Mouse (Mus musculus) fat pad, adult 2 months (tissue): Measurements from ENCODE around the gene Olfr429.
"Not testable (repeated sequence)": the region's sequence is repeated elsewhere in the genome, so short reads cannot be mapped to it uniquely, and the experiment has no call there.

Experiments
- DNase-seq: peaks from one replicate; pipeline ENCODE4 v3.0.0-alpha.2; 2011; ENCODE audit warnings: low read depth, low spot score; ENCODE audit errors: extremely low read depth

Olfr429 gene

DNA sequence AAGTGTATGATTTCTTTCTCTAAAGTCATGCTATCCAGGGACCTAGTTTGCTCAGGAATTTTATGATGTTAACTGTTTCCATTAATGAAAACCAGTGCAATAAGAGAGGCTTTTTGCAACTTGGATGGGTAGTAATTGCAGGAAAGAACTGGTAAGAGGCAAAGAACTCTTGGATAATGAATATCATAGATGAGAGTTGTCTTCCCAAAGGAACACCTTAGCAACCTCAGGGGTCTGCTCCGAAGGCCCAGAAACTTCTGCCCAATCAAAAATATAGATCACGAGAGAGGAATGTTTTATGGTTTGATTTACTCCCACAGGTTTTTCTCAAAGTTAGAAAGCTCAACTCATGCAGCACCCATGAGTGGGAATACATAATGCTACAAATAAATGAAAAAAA, at the start of gene Olfr429:
TSS of gene Olfr429 (plus strand) at position 301 of the 400 bp plus-strand sequence.
- no peak for DNase-seq

DNA sequence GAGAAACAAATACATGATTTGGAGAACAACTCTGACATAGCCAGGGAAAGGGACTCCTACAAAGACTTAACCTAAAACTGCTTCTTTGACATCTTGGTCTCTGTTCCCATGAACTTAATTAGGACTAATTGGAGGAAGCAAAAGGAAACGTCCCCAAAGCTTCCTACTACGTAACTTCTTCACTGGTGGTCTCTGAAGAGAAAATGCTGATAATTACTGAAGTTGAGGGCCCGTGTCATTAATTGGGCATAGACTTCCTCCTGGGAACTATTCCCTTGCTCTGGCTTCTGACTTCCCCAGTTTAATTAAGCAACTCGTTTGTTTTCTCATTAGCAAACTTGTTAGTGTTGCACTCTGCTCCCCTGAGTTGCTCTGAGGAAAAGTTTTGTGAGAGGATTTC, 48.3 kb upstream of the Olfr429 start:
- DNase-seq = no peak

DNA sequence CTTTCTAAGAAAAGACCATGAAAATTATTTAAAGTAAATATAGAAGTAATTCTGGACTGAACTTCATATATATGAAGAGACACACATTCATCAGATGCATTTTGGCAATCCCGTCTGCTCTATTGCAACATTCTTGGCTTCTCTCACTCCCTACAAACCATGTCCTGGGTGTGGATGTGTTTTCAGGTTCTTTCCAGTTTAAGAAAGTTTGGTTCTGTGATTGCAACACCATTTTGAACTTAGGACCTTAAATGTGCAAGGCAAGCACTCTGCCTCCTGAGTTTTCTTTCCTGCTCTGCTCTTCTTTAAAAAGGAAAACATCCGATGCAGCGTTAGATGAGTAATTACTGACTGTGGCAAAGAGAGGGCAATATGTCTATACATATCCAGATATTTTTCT, 45.7 kb upstream of the Olfr429 start:
- DNase-seq = no peak

DNA sequence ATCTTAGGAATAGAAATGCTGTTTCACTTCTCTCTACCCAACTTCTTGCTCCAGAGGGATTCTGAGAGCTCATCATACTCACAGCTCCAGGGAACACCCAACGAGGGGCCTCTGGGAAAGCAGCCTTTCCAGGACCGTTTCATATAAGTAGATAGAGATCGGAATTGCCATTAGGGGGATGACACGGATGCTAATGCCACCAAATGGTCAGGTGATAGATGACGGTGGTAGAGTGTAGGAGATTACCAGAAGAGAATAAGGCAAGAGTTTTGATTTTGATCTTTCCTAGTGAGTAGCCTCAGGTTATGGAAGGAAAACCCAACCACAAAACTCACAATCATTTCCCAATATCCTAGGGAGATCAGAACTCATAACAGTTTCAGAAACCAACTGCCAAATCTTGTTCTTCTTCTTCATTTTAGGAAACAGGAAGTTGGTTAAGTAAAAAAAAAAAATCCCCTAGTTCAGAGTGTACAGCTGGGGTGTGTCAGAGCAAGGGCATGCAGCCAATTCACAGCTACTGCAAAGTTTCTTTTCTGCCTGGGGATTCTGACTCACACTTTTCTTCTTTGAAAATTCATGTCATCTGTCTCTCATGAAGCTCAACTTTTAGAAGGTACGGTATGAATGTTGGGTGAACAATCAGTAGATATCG, 43.5 kb upstream of the Olfr429 start, which contains the start of gene Olfr433:
TSS of gene Olfr433 (plus strand) at position 183 of the 655 bp plus-strand sequence.
- no peak for DNase-seq

DNA sequence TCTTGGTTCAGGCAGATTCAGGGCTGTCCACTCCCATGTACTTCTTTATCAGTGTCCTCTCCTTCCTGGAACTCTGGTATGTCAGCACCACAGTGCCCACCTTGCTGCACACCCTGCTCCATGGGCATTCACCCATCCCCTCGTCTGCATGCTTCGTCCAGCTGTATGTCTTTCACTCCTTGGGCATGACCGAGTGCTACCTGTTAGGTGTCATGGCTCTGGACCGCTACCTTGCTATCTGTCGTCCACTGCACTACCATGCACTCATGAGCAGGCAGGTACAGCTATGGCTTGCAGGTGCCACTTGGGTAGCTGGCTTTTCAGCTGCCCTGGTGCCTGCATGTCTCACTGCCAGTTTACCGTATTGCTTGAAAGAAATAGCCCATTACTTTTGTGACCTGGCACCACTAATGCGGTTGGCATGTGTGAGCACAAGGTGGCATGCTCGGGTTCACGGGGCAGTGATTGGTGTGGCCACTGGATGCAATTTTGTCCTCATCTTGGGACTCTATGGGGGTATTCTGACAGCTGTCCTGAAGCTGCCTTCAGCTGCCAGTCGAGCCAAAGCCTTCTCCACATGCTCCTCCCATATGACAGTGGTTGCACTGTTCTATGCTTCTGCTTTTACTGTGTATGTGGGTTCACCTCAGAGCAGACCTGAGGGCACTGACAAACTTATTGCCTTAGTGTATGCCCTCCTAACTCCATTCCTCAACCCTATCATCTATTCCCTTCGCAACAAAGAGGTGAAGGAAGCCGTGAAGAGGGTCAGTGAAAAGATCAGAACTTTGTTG, 41.8 kb upstream of the Olfr429 start:
- DNase-seq = not testable (repeated sequence)

DNA sequence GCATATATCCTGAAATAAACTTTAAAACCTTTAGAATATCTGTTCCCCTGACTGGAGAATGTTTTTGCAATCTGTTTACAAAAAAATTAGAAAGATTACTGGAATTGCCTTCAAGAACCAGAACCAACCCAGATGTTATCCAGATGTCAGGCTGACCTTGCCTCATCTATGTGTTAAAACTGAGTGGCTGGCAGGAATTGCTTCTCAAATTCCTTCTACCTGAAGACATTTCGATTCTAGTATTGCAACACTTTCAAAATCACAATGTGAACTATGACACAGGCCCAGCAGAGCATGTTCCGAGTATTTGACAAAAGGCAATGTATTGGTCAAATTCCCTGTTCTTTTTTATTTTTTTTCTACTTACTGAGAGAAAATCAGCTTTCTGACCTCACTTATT, 39.7 kb upstream of the Olfr429 start:
- no peak for DNase-seq

DNA sequence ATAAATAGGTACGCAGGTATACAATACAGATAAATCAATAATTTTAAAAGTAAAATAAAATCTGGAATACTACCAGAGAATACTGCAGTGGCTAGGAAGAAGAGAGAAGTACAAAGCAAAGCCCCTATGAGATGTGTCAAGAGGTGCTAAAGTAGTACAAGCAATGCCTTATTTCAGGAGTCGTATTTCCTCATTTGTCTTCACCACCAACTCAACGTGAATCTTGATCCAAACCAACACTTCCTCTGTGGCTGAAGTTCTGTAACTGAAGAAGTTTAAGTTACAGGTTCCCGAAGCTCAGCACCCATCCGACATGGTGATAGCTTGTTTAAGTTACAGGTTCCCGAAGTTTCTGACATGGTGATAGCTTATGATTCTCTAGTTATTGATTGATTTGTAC, 35.9 kb upstream of the Olfr429 start:
- DNase-seq = not testable (repeated sequence)

DNA sequence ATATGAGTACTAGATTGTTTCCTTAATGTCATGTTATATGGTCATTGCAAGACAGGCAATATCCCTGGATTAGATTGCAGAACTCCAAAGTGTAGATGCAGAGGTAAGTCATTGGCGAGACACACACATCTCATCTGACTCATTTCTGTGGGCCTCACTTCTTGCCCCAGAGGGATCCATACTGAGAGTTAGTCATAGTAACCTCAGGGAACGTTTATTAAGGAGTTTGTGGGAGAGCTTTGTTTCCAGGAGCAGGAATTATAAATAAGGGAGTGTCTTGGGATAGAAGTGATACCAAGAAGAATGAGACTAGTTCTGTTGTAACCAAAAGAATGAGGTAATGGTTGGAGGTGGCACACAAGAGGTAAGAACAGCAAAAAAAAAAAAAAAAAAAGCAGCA, 35.2 kb upstream of the Olfr429 start, which contains the start of gene Olfr432:
TSS of gene Olfr432 (plus strand) at position 313 of the 400 bp plus-strand sequence.
- DNase-seq = no peak

DNA sequence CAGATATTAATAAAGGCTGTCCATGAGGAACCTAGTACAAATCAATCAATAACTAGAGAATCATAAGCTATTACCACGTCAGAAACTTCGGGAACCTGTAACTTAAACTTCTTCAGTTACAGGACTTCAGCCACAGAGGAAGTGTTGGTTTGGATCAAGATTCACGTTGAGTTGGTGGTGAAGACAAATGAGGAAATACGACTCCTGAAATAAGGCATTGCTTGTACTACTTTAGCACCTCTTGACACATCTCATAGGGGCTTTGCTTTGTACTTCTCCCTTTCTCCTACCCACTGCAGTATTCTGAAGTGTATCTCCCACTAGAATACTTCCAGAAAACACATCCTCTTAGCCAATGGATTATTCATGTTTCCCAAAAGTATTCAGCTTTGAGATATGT, 34.8 kb upstream of the Olfr429 start:
- not testable (repeated sequence) for DNase-seq

DNA sequence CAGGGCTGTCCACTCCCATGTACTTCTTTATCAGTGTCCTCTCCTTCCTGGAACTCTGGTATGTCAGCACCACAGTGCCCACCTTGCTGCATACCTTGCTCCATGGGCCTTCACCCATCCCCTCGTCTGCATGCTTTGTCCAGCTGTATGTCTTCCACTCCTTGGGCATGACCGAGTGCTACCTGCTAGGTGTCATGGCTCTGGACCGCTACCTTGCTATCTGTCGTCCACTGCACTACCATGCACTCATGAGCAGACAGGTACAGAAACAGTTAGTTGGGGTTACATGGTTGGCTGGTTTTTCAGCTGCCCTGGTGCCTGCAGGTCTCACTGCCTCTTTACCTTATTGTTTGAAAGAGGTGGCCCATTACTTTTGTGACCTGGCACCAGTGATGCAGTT, 33.6 kb upstream of the Olfr429 start:
- no peak for DNase-seq

DNA sequence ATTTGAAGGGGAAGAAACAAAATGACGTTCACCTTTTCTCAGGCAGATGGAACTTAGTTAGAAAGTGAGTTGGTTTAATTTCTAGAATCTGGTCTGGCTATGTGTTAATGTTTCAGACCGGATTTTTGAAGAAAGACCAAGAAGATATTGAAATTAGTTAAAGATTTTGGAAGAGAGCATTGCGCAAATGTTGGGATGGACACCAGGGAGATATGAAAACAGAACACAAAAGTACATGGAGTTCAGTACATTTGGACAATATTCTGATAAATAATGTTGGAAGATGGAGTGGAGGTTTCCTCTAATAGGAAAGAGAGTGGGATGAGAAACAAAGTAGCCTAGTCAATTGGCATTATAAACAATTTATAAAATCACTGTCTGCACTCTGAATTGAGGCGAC, 32.6 kb upstream of the Olfr429 start:
- DNase-seq = no peak

DNA sequence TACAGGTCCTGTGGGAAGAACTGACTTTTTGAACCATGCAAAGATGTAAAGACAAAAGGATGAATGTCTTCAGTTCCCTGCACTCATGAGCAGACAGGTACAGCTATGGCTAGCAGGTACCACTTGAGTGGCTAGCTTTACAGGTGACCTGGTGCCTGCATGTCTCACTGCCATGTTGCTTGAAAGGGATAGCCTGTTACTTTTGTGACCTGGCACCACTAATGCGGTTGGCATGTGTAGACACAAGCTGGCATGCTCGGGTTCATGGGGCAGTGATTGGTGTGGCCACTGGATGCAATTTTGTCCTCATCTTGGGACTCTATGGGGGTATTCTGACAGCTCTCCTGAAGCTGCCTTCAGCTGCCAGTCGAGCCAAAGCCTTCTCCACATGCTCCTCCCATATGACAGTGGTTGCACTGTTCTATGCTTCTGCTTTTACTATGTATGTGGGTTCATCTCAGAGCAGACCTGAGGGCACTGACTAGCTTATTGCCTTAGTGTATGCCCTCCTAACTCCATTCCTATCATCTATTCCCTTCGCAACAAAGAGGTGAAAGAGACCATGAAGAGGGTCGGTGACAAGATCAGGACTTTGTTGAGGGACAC, 32.1 kb upstream of the Olfr429 start:
- no peak for DNase-seq

DNA sequence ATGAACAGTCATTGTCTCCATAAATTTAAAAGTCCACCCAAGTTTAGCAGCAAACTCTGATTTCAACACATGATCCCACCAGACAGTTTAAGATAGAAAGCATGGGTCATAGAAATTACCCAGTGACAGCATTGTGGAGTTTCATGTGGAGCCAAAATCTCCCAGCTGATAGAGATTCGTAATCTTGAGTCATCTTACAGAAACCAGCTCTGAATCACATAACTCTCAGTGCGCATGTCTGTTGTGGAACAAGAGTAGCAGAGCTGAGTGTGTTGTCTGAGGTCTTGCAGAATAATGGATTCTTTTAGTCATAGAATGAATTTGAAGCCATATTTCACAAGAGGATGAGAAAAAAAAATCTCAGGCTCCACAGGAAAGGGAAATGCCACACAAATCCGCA, 31.1 kb upstream of the Olfr429 start:
- DNase-seq = no peak

DNA sequence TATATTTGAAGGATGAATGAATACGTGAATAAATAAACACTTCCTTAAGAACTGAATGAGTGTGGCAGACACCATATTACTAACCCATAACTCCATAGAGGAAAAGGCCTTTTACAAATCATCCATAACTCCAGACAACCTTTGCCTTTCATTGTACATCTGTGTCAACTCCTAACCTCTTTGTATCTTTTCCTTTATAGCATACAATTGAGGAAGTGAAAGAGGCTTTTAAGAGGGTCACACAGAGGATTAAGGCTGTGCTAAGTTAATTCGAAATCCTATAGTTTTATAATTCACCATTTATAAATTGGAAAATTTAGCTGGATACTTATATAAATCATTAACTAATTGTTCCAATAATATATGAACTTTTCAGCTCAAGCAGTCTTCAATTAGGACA, 28.9 kb upstream of the Olfr429 start:
- DNase-seq = no peak

DNA sequence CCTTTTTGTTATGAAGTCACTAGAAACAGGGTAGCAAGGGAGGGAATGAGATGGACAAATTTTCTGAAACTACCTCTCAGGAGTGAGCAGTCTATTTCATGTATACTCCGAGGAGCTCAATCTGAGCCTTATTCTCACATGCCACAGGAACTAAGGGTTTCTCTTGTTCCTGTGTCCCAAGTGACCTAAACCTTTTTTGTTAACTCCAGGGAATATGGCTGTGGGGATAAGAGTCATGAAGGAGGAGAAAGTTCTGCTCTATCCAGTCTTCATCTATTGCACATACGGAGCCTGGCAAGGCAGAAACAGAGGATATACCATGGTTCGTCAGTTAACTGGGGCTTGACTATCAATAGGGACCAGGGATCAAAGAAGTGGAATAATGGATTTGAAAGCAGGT, 17.8 kb upstream of the Olfr429 start, which contains the start of gene Olfr430:
TSS of gene Olfr430 (plus strand) at position 301 of the 400 bp plus-strand sequence.
- no peak for DNase-seq

DNA sequence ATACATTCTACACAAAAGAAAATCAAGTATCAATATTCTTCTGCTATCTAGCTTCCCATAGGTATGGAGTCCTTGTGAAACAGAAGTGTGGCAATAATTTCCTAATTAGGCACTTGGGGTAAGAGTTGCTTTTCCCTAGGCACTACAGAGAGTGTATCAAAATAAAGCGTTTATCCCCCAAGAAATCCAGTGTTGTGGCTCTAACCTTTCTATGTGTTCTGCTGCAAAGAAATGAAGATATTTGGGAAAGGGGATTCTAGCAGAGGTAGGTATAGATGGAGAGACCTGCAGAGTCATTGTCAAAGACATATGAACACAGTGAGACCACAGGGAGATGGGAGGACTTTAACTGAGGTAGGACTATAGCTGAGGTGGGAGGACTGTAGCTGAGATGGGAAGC, 12.5 kb downstream of the Olfr429 start, which contains the start of gene Olfr427:
TSS of gene Olfr427 (plus strand) at position 301 of the 400 bp plus-strand sequence.
- DNase-seq = no peak

DNA sequence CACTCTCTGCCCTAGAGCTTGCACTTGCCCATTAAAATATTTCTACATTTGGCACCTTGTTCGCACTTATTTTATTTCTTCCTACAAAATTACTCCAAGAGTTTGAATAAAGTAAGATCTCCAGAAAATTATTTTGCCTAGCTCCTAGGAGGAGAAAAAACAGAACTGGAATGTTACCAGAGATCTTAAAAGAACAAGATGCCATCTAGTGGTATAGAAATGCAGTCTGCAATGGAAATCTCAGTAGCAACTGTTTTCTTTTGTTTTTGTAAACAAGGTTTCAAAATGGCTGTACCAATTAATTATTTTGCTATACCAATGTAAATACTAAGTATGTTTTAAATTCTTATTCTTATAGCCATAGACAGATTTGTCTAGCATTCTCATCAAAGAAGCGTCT, 19.6 kb downstream of the Olfr429 start:
- DNase-seq = no peak

DNA sequence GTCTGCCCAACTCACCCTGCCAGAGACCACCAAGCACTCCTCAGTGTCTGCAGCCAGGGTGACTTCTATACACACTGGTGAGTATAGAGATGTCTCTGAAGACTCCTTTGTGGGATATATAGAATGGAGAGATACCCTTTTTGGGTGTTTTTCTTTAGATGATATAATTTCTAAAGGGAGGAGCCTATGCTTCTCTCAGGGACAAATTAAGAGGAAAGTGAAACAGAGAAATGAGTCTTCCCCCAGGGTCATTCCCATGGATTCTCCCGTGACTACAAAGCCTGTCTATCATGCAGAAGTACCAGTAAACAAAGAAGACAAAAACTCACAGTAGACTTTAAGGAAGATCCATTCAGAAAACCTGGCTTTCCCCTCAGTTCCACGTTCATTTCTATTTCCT, 36.9 kb downstream of the Olfr429 start, which contains the start of gene Olfr231:
TSS of gene Olfr231 (minus strand) at position 101 of the 400 bp plus-strand sequence.
- no peak for DNase-seq

DNA sequence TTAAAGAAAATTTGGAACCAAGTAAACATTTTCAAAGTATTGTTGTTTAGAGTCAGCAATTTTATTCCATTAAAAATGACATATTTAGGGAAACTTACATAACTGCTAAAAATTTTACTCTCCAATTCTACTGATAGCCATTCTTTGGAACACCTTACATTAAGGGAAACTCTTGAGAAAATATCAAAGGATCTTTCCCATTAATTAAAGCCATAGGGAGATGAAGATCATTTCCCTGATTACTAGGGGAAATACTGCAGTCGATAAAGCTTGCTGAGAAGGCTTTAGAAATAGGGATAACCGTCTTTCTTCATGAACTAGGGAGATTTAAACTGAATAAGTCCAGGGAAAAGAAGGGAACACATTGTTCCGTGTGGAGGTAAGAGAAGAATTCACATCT, 47.1 kb downstream of the Olfr429 start, which contains the start of gene Olfr424:
TSS of gene Olfr424 (plus strand) at position 301 of the 400 bp plus-strand sequence.
- DNase-seq = no peak

DNA sequence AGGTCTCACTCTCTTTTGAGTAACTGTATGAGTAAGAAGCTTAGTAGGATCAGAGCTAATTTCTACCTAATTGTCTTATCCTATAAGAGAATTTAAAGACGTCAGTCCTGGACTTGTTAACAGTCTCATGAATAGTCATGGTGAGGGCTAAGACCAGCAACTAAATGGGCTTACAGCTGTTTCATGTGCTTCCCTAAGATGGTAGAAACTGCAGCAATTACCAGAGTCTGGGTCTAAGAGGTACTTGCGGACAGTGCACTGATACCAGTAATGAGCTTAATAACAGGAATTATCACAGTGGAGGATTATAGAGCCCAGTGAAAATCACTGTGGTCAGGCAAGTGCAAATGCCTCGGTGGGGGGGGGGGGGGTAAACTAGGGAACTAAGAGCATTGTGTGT, 47.9 kb downstream of the Olfr429 start:
- no peak for DNase-seq
